Mouse (Mus musculus): ENCODE measurements around the gene Pprc1. TPM values are rescaled to one million over a fixed set of nuclear protein-coding genes. Genes with fewer than 3 reads are reported as not detected.
A peak's percentile ranks its signal among the peaks of the same experiment; 100 is the strongest.

Pprc1 gene
- polyA plus RNA-seq, 1 experiment = 3.9 TPM

DNA sequence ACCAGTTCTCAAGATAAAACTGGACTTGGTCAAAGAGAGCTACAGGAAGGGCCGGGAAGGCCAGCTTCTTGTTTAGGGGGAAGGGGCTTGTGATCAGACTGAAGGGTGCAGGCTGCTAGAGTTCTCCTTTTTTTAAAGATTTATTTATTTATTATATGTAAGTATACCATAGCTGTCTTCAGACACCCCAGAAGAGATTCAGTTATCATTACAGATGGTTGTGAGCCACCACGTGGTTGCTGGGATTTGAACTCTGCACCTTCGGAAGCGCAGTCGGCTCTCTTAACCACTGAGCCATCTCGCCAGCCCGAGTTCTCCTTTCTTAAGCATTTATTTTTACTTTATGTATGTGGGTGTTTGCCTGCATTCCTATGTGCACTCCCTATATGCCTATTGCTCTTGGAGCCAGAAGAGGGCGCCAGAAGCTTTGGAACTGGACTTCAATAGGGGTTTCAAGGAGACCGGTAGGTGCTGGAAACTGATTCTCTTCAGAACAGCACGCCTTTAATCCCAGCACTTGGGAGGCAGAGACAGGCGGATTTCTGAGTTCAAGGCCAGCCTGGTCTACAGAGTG is 15.9 kb upstream of the Pprc1 start:
- Histone ChIP-seq H3K27ac (replicated peaks; ENCODE audit: low read depth, low read length) (no peak overlapping the region), H3K4me1 (ENCODE audit: control insufficient read depth, insufficient read depth, insufficient read length, low read length) (no peaks in the 10 kb centered on the region), H3K4me3 (ENCODE audit: insufficient read depth, low read depth, low read length) (no peak overlapping the region)

DNA sequence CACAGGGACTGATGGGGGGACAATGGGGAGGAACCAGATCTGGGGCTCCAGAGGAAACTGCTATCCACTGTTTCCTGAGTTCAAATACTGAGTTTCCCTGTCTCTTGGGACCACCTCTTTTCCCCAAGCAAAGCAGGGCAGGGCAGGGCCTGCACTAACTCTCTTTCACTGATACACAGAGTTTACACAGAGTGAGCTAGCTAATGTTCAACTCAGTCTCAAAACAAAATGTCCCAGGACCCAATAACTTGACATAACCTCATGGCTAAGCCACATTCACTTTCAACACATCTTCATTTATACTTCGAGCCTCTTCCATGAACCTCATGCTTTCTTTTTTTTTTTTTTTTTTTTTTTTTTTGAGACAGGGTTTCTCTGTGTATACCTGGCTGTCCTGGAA is 15.0 kb upstream of the Pprc1 start:
- no peaks in the 10 kb centered on the region for H3K4me1 ChIP-seq (ENCODE audit: control insufficient read depth, insufficient read depth, insufficient read length, low read length)
- no peak overlapping the region for H3K4me3 ChIP-seq (ENCODE audit: insufficient read depth, low read depth, low read length)
- no peak overlapping the region for H3K27ac ChIP-seq (replicated peaks; ENCODE audit: low read depth, low read length)

DNA sequence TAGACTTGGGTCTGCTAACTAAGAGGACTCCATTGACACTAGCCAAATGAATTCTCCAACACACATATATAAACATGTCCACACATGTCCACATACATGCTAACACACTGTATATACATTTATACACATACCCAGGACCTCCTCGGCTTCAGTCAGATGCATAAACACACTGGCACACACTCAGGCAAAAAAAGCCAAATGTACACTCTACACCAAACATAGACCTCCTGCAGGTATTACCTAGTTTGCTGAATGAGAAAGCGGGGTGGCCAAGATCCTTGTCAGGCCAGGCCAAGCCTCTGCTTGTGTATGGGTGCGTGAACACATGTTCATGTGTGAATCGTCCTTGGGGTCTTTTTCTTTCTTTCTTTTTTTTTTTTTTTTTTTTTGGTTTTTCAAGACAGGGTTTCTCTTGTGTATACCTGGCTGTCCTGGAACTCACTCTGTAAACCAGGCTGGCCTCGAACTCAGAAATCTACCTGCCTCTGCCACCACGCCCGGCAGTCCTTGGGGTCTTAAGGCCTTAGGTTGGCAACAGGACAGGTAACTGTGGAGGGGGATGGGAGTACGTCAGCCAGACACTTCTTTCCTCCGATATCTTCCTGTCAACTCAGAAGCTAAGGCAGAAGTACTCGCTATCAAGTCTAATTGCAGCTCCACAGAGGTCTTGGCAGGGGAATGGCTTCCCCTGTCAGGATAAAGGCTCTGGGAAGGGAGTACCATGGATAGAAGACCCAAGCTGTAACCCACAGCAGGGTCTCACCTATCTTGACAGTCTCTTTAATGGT is 14.3 kb upstream of the Pprc1 start:
- H3K4me3 ChIP-seq (ENCODE audit: insufficient read depth, low read depth, low read length) = no peak overlapping the region
- no peak overlapping the region for H3K27ac ChIP-seq (replicated peaks; ENCODE audit: low read depth, low read length)
- H3K4me1 ChIP-seq (ENCODE audit: control insufficient read depth, insufficient read depth, insufficient read length, low read length) = no peaks in the 10 kb centered on the region

DNA sequence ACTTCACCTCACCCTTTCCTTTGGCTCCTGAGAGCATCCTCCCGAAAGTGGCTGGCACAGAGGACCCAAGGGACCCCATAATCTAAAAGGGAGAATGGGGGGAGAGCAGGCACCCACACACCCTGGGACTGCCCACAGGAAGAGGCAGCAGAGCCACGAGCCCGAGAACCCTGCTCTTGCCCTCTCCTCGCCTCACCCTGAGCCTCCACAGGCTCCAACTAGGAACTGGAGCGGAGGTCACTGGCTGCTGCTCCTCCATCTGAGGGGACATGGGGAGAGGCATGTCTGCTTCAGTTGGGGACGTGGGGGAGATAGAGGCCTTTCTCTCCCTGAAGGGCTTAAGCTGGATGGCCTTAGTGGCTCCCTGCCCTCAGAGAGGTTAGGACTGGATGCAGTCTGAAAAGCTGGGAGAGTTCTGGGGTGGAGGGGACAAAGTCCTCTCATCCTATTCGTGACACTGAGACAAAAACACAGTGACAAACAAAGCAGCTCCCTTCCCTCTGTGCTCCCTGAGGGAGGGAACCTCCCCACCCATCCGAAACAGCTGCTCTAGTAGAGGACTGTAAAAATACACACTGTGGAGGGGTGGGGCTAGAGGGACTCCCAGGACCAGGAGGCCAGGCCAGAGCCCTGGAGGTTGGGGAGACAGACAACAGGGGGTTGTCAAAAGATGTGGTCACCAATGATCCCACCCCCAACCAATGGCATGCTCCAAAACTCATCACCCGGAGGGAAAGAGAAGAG is 12.8 kb upstream of the Pprc1 start:
- Histone ChIP-seq H3K27ac (replicated peaks; ENCODE audit: low read depth, low read length) (no peak overlapping the region), H3K4me3 (ENCODE audit: insufficient read depth, low read depth, low read length) (no peak overlapping the region)

DNA sequence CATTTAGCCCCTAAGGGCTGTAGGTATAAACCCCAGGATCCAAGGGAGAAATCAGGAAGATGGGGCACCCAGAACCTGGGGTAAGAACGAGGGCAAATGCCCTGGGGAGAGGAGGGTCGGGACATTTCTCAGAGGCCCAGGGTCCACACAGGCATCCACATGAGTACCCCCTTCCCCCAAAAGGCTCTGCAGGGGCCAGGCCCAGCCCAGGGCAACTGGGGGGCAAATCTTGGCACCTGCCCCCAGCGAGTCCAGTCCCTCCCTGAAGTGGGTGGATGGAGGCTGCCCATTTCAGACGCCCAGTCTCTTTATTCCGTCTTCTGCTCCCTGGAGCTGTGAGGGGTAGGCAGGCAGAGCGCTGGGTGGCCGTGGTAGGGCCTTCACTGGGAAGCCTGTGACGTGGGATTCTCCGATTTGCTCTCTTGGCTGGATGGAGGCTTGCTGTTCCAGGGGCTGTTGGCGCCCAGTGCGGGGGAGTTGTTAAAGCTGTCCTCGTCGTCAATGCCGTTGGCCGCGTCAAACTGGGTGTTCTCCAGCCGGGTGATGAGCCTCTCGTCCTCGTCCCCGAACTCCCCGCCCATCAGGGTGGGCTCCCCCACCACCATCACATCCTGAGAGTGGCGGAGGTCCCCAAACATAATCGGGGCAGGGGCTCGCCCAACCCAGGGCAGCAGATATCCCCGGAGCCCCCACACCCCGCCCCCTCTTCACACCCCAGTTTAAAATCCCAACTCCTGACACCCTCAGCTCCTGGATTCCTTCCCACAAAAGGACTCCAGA is 11.8 kb upstream of the Pprc1 start:
- Histone ChIP-seq H3K4me1 (ENCODE audit: control insufficient read depth, insufficient read depth, insufficient read length, low read length) (no peaks in the 10 kb centered on the region), H3K27ac (replicated peaks; ENCODE audit: low read depth, low read length) (no peak overlapping the region), H3K4me3 (ENCODE audit: insufficient read depth, low read depth, low read length) (no peak overlapping the region)

More for the DNA sequence above, 12.8 kb upstream of the Pprc1 start:
- no peaks in the 10 kb centered on the region for H3K4me1 ChIP-seq (ENCODE audit: control insufficient read depth, insufficient read depth, insufficient read length, low read length)

DNA sequence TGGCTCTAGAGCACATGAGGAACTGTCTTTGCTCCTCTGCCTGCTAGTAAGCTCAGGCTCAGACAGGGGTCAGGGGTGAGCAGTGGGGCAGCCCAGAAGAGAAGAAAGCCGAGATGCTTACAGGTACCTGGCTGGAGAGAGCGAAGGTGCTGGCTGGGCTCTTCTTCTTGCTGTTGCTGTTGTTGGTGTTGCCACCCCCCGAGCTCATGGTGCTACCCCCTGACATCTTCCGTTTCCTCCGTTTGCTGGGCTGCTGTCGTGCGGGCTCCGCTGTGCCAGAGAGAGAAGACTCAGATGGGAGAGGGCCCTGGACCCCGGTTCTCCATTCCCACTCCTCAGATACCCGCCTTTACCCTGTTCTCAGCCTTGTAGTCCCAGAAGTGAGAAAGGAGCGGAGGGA is 10.8 kb upstream of the Pprc1 start:
- Histone ChIP-seq H3K4me1 (ENCODE audit: control insufficient read depth, insufficient read depth, insufficient read length, low read length) (no peaks in the 10 kb centered on the region), H3K4me3 (ENCODE audit: insufficient read depth, low read depth, low read length) (no peak overlapping the region), H3K27ac (replicated peaks; ENCODE audit: low read depth, low read length) (no peak overlapping the region)

DNA sequence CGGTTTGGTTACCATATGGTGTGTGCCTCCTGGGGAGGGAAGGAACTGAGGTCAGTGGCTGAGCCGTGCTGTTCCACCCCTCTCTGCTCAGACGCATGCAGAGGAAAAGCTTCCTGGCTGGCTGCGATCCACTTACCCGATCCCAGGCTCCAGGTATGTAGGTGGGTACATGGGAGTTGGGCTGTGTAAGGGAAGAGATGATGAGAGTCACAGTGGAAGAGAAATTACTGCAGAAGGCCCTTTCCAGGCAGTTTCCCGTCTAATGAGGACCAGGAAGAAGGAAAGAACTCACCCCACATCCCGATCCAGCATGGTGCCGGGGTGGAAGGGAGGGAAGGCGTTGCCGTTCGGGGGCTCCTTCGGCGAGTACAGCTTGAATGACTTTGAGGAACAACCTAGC is 8.7 kb upstream of the Pprc1 start:
- Histone ChIP-seq H3K4me3 (ENCODE audit: insufficient read depth, low read depth, low read length) (no peak overlapping the region), H3K4me1 (ENCODE audit: control insufficient read depth, insufficient read depth, insufficient read length, low read length) (peaks cover 6% of the 10 kb centered on the region; the same call in 1 of the 2 replicates), H3K27ac (replicated peaks; ENCODE audit: low read depth, low read length) (no peak overlapping the region)

DNA sequence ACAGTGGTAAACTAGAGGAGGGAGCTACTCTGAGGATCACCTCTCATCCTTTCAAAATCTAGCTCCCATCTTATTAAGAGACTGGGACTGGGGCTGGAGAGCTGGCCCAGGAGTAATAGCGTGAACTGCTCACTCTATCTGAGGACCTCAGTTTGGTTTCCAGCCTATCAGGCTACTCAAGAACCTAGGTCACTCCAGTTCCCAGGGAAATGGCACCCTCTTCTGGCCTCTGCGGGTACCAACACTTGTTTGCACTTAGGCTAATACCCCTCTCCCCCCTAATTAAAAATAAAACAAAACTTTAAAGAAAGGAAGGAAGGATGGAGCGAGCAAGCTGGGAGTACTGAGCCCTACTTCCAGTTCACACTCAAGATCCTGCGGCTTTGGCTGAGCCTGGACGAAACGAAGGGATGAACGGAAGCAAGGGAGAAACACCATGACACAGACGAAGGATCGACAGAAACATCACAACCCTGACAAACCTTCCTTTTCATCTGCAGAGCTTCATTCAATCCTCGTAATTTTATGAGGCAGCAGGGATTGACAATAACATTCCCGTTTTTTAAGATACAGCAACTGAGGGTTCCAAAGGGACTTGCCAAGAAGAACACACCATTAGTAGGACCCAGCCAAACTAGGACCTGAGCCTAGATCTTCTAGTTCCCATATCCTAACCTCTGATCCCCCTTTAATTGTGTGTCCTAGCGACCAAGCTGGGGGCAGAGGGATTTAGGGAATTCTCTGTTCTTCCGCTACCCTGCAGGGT is 8.0 kb upstream of the Pprc1 start:
- Histone ChIP-seq H3K4me3 (ENCODE audit: insufficient read depth, low read depth, low read length) (no peak overlapping the region), H3K27ac (replicated peaks; ENCODE audit: low read depth, low read length) (no peak overlapping the region), H3K4me1 (ENCODE audit: control insufficient read depth, insufficient read depth, insufficient read length, low read length) (peaks cover 11% of the 10 kb centered on the region)

DNA sequence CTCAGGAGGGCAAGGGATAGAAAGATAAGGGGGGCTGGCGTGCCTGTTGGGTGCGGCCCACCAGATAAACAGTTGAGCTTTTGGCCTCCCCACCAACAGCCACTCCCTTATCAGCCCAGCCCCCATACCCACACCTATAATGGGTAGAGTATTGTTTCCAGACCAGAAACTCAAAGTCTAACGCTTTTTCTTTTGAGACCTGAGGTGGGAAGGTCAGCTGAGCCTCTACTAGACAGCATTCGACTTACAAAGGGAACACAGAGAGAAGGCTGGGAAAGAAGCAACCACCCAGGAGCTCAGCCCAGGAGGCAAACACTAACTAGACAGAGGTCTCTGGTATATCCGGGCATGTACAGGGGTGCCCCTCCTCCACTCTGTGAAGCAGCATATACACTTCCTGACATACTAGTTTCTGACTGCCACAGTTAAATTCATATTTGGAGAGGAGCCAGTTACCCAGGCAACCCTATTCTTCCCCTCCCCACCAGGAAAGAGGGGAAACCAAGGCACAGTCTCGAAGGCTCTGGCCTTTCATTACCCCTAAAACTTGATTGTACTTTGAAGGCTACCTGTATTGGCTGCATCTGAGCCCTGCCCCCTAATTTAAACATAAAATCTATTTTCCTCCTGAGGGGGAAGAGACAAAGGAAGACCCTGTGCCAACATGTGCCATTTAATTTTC is 7.3 kb upstream of the Pprc1 start:
- H3K27ac ChIP-seq (replicated peaks; ENCODE audit: low read depth, low read length) = no peak overlapping the region
- H3K4me1 ChIP-seq (ENCODE audit: control insufficient read depth, insufficient read depth, insufficient read length, low read length) = peaks cover 15% of the 10 kb centered on the region
- no peak overlapping the region; the same call in 1 of the 2 replicates for H3K4me3 ChIP-seq (ENCODE audit: insufficient read depth, low read depth, low read length)

DNA sequence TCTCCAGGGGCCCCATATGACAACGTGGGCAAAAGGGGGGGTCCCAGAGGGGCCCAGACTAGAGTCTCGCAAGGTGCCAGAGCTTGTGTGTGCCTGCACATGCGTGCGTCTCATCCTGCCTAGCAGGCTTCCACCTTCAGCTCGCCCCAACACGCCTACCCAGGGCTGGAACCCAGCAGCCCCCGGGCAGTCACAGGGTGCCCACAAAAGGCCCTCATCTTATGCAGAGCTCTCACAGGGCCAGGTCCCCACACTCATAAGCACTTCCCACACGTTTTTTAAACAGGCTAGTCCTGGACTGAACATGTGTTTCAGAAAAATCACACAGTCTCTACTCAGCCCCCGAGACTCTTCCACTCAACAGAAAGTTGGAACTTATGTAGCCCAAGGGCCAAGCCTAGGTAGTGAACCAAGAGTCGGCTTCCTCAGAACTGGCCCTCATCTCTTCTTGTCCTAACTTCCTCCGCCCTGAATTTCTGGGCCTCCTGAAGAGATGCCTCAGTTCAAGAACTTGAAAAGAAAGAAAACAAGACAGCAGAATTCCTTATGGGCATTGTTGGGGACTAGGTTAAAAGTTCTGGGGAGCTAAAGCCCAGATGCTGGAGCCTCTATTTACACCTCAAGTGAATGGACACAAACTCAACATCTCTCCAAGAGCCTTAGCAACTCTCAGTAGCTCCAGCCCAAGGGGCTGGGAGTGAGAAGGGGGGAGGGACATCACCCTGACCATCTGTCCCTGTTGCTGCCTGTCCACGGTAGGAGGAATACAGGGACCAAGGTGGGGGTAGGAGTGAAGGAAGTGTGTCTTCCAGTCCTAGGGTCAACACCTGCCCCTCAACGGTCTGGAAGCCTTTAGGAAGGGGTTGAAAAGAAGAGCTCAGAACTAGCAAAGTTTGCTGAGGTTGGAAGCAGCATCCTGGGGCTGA is 6.5 kb upstream of the Pprc1 start:
- H3K27ac ChIP-seq (replicated peaks; ENCODE audit: low read depth, low read length) = no peak overlapping the region
- H3K4me1 ChIP-seq (ENCODE audit: control insufficient read depth, insufficient read depth, insufficient read length, low read length) = peaks cover 23% of the 10 kb centered on the region
- H3K4me3 ChIP-seq (ENCODE audit: insufficient read depth, low read depth, low read length) = peak overlapping the region; percentile 50

DNA sequence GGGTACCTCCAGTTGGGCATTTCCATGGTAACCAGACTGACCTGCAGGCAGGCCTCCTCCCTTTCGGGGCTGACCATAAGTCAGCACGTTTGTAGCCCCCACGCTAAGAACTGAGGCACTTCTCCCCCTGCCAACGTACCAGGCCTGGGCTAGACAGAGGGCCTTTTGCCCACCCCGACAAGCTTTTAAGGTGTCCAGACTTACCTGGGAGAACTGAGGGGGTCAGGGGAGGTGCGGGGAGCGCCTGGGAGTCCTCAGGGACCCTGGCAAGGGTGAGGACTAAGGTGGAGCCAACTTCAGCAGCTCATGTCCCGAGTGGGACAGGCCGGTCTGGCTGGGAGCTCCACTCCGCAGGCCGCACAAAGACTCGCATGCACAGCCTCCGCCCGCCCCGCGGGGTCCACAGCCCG is 5.8 kb upstream of the Pprc1 start:
- H3K4me3 ChIP-seq (ENCODE audit: insufficient read depth, low read depth, low read length) = peak overlapping the region; percentile 50
- no peak overlapping the region for H3K27ac ChIP-seq (replicated peaks; ENCODE audit: low read depth, low read length)
- H3K4me1 ChIP-seq (ENCODE audit: control insufficient read depth, insufficient read depth, insufficient read length, low read length) = peaks cover 25% of the 10 kb centered on the region

DNA sequence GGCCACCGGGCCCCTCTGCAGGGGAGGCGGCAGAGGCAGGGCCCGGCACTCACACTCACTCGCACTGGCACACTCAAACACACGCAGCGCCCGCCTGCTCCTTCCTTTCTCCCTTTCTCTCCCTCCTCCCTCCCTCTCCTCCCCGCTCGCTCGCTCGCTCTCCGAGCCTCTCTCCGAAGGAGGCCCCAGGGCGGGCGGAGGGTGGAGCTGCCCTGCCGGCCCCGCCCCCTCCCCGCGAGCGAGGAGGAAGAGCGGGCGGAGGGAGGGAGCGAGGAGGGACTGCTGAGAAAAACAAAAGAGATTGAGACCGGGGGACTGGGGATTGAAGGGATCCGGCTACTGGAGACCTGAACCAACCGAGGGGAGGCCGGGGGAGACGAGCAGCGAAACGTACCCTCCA is 5.2 kb upstream of the Pprc1 start:
- peak overlapping the region; percentile 55 for H3K4me3 ChIP-seq (ENCODE audit: insufficient read depth, low read depth, low read length)
- peaks cover 25% of the 10 kb centered on the region for H3K4me1 ChIP-seq (ENCODE audit: control insufficient read depth, insufficient read depth, insufficient read length, low read length)
- H3K27ac ChIP-seq (replicated peaks; ENCODE audit: low read depth, low read length) = peak overlapping the region; percentile 46

DNA sequence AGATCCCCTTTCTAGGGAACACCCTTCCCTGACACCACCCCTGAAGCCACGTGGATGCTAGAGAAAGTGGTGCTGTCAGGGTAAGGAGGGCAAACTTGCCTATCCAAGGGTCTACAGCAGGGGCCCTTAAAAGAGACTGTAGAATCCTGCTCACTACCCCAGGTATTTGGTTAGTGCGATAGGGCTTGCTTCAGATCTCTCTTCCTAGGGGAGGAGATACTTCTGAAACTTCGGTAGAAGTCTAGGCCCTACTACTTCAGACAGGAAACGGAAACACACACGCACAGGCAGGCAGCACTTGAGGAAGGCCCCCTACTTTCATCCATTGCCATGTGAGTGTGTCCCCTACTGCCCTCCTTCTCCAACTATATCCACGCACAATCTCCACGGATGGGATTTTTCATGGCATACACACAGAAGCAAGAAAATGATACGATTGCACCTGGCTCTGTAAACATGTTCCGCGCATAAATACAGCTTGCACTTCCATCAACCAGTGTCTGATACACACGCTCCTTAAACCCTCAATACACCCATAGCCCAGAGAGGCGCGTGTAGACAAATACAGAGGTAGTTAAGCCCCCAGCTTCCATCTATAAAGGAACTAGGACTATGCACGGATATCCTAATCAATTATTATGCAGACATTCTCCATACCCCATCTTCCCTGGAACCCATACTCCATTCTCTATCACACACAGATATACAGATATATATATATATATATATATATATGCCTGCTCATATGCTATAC is 4.4 kb upstream of the Pprc1 start:
- peaks cover 25% of the 10 kb centered on the region for H3K4me1 ChIP-seq (ENCODE audit: control insufficient read depth, insufficient read depth, insufficient read length, low read length)
- peak overlapping the region; percentile 46 for H3K27ac ChIP-seq (replicated peaks; ENCODE audit: low read depth, low read length)
- peak overlapping the region; percentile 55 for H3K4me3 ChIP-seq (ENCODE audit: insufficient read depth, low read depth, low read length)
